Mouse (Mus musculus): ENCODE measurements around the gene Snx7.

- no peak for TF ChIP-seq GATA1 (IDR thresholded peaks at IDR 0.05; ENCODE audit: low read length)
- no peak for TF ChIP-seq TAL1 (IDR thresholded peaks at IDR 0.05; ENCODE audit: low read length)
Measured at GRCm38 (mm10) chr3:117814218-117814617, 54.5 kb downstream of the Snx7 start.

Data from erythroblast, embryonic 14.5 days (primary cell).